Mouse (Mus musculus) stomach, postnatal 0 days (tissue): ENCODE measurements around the gene Cldn7.
"Not testable (repeated sequence)": the region's sequence is repeated elsewhere in the genome, so short reads cannot be mapped to it uniquely, and the experiment has no call there.

ENCODE experiments used
- CTCF ChIP-seq: IDR thresholded peaks from 2 replicates; pipeline ENCODE4 v1.5.1; 2016; ENCODE audit warnings: antibody characterized with exemption, low read depth, mild to moderate bottlenecking, moderate library complexity
- EP300 ChIP-seq: optimal IDR thresholded peaks from 2 replicates; pipeline ENCODE3; 2016; ENCODE audit warnings: antibody characterized with exemption

DNA sequence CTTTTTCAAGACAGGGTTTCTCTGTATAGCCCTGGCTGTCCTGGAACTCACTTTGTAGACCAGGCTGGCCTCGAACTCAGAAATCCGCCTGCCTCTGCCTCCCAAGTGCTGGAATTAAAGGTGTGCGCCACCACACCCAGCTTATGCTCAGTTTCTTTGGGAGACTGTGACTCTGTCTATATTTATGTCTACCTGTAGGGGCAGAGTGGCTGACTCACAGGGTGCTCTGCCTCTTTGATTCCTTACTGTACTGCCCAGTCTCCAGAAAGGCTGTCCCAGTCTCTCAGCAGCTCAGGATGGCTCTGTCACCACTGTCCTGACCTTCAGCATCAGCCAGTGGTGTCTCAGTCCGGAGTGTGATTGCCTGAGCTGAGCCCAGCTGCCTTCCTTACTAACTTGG, 9.0 kb upstream of the Cldn7 start:
- not testable (repeated sequence) for TF ChIP-seq CTCF, EP300
